Mouse (Mus musculus) cortical plate, adult 2 months (tissue): Measurements from ENCODE around the gene Ifna14. TPM values are rescaled to one million over a fixed set of nuclear protein-coding genes. Genes with fewer than 3 reads are reported as not detected.
A peak's percentile ranks its signal among the peaks of the same experiment; 100 is the strongest.

Experiments used
- H3K27ac ChIP-seq: fragments of 200-500 bp; 2 replicates; pipeline ENCODE4 v1.5.1; 2012; ENCODE audit warnings: low read length, control low read depth, inconsistent platforms; ENCODE audit not compliant: insufficient read depth
- H3K4me1 ChIP-seq: fragments of 200-500 bp; 2 replicates; pipeline ENCODE4 v1.6.1; 2011; ENCODE audit warnings: low read length; ENCODE audit not compliant: control insufficient read depth, insufficient read depth
- H3K4me3 ChIP-seq: fragments of 200-500 bp; 2 replicates; pipeline ENCODE4 v1.5.1; 2011; ENCODE audit warnings: mild to moderate bottlenecking, low read length, control low read depth; ENCODE audit not compliant: insufficient read depth
- CTCF ChIP-seq: fragments of 200-500 bp; IDR thresholded peaks from 2 replicates; pipeline ENCODE4 v1.5.1; 2011; ENCODE audit warnings: mild to moderate bottlenecking, control low read depth, low read length; ENCODE audit not compliant: insufficient read depth; ENCODE audit errors: extremely low read depth
- POLR2A ChIP-seq: fragments of 200-500 bp; IDR thresholded peaks from 2 replicates; pipeline ENCODE4 v1.6.1; 2011; ENCODE audit warnings: mild to moderate bottlenecking, low read length, control low read depth; ENCODE audit not compliant: insufficient read depth; ENCODE audit errors: extremely low read depth
- polyA plus RNA-seq: library from polyadenylated mRNA; depleted of rRNA; stranded (reverse); fragments of >200 nt; gene quantifications from 2 replicates; pipeline ENCODE4 v1.2.3, GENCODE M21; 2012; rRNA removed

The Ifna14 gene
- polyA plus RNA-seq, 1 experiment, result not detected

DNA sequence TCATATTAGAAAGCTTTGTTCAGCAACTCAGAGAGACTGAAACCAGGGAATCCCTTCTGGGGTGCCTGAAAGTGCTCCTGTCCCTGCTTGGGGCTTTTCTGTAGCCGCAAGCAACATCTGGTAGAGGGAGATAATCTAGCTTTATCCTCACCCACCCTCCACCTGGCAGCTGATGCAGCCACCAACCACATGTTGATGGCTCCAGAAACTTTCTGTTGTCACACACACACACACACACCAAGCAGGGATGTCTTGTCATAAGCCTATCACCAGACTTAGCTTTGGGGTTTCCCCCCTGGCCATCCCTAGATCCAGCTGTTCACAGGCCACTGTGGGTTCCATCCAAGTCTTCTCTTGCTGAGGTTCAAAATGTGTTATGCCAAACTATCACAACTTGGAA is 35.9 kb downstream of the Ifna14 start:
- Histone ChIP-seq H3K4me3 (no peak overlapping the region), H3K4me1 (no peaks in the 10 kb centered on the region), H3K27ac (no peak overlapping the region)
- TF ChIP-seq POLR2A, result no peak
- no peak for TF ChIP-seq CTCF

GRCm38 (mm10) chr4:88534903-88535302 is 36.7 kb downstream of the Ifna14 start:
- Histone ChIP-seq H3K4me1 (no peaks in the 10 kb centered on the region), H3K4me3 (no peak overlapping the region), H3K27ac (no peak overlapping the region)
- TF ChIP-seq POLR2A (no peak), CTCF (no peak)

- no peak for TF ChIP-seq CTCF
- no peak for TF ChIP-seq POLR2A
Observed at GRCm38 (mm10) chr4:88533499-88533898, 38.1 kb downstream of the Ifna14 start.

GRCm38 (mm10) chr4:88530892-88531291 is 40.7 kb downstream of the Ifna14 start:
- TF ChIP-seq CTCF (no peak), POLR2A (no peak)
- H3K4me1 ChIP-seq, result no peaks in the 10 kb centered on the region
- H3K27ac ChIP-seq, result no peak overlapping the region
- H3K4me3 ChIP-seq, result no peak overlapping the region

More at GRCm38 (mm10) chr4:88533499-88533898, 38.1 kb downstream of the Ifna14 start:
- Histone ChIP-seq H3K27ac (no peak overlapping the region), H3K4me1 (no peaks in the 10 kb centered on the region), H3K4me3 (no peak overlapping the region)

GRCm38 (mm10) chr4:88530271-88530670 is 41.3 kb downstream of the Ifna14 start:
- H3K4me1 ChIP-seq, result no peaks in the 10 kb centered on the region
- no peak overlapping the region for H3K27ac ChIP-seq
- no peak overlapping the region for H3K4me3 ChIP-seq
- TF ChIP-seq CTCF (no peak), POLR2A (no peak)

DNA sequence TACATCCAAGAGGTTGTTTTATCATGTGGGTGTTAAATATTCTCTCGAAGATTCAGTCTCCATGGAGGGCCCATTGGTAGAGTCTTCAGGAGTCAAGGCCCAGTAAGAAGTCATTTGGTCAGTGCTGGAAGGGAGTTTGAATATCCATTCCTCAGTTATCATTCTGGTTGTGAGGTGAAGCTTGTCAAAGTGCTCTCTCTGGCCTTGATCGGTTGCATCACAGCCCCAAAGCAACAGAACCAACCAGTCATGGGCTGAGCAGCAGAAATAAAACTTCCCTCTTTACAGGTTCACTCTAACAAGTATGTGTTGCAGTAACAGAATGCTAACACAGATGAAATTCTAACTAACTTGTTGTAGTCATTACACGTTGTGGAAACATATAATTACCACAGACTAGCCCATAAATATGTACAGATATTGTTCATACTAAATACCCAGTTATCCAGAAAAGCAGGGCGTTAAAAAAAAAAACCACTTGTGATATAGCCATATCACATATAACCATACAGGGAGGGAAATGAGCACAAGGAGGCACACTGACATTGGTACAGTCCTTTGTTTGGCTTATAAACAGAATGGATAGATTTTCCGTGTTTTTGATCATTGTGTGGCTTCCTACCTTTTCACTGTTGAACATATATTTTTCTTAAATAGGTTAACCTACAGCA is 45.1 kb downstream of the Ifna14 start:
- no peak overlapping the region for H3K27ac ChIP-seq
- no peaks in the 10 kb centered on the region for H3K4me1 ChIP-seq
- H3K4me3 ChIP-seq, result no peak overlapping the region
- no peak for TF ChIP-seq CTCF
- TF ChIP-seq POLR2A, result no peak

GRCm38 (mm10) chr4:88525393-88525792 is 46.2 kb downstream of the Ifna14 start:
- no peak overlapping the region for H3K27ac ChIP-seq
- TF ChIP-seq CTCF (no peak), POLR2A (no peak)
- no peak overlapping the region for H3K4me3 ChIP-seq
- H3K4me1 ChIP-seq, result no peaks in the 10 kb centered on the region

DNA sequence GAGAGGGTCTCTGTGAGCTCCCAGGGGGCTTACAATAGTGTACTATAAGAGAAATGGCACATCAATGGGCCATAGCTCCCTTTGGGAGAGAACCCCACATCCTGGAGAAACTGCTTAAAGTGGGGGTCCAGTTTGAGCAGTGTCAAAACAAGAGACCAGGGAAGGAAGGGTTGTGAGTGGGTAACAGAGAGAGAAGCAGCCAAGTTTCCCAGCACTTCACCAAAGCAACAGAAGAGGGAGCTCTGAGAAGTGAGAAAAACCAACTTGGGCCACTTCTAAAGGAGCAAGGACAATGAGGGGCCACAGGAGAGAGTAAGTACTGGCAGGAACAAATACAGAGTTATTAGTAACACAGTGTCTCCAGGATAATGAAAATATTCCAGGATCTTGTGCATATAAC is 48.4 kb downstream of the Ifna14 start:
- no peak overlapping the region for H3K27ac ChIP-seq
- TF ChIP-seq POLR2A (no peak), CTCF (peak; percentile 23; the same call in 1 of the 2 replicates)
- no peaks in the 10 kb centered on the region for H3K4me1 ChIP-seq
- no peak overlapping the region for H3K4me3 ChIP-seq

GRCm38 (mm10) chr4:88522674-88523073 is 48.9 kb downstream of the Ifna14 start, which contains the start of gene Ifnb1:
Gene Ifnb1, minus strand, starts transcription at chr4:88522774.
- no peak within 1 kb of the TSS for H3K27ac ChIP-seq
- H3K4me1 ChIP-seq, result no peaks in the 10 kb centered on the region
- TF ChIP-seq CTCF, result no peak
- TF ChIP-seq POLR2A, result no peak
- H3K4me3 ChIP-seq, result no peak within 1 kb of the TSS

Other genes starting within 250 kb of the Ifna14 start
- 1.1 and 1.2 TPM in 2 replicates for gene Hacd4, start 132.9 kb downstream of the Ifna14 start, polyA plus RNA-seq
- gene Ifnb1, start 49.0 kb downstream of the Ifna14 start, polyA plus RNA-seq, result not detected in 2 replicates
- gene Ifna15, start 13.6 kb downstream of the Ifna14 start, polyA plus RNA-seq, result not detected in 2 replicates
- not detected in 2 replicates for gene Ifna9, start 20.6 kb upstream of the Ifna14 start, polyA plus RNA-seq
- gene Ifna12, start 31.6 kb upstream of the Ifna14 start, polyA plus RNA-seq, result not detected in 2 replicates
- not detected in 2 replicates for gene C87499, start 62.6 kb upstream of the Ifna14 start, polyA plus RNA-seq
- not detected in 2 replicates for gene Ifna13, start 72.7 kb upstream of the Ifna14 start, polyA plus RNA-seq
- gene Ifna16, start 105.1 kb upstream of the Ifna14 start, polyA plus RNA-seq, result not detected in 2 replicates
- gene Ifna2, start 112.1 kb upstream of the Ifna14 start, polyA plus RNA-seq, result not detected in 2 replicates
- not detected in 2 replicates for gene Ifnab, start 119.6 kb upstream of the Ifna14 start, polyA plus RNA-seq
- gene Gm26566, start 150.0 kb upstream of the Ifna14 start, polyA plus RNA-seq, result 0.61 and 1.2 TPM in 2 replicates
- 38.5 and 40.5 TPM in 2 replicates for gene Klhl9, start 150.7 kb upstream of the Ifna14 start, polyA plus RNA-seq
- not detected in 2 replicates for gene Gm13271, start 183.1 kb upstream of the Ifna14 start, polyA plus RNA-seq
- gene Gm13283, start 188.3 kb upstream of the Ifna14 start, polyA plus RNA-seq, result not detected in 2 replicates
- not detected in 2 replicates for gene Gm13290, start 202.0 kb upstream of the Ifna14 start, polyA plus RNA-seq
- not detected in 2 replicates for gene Gm13289, start 205.1 kb upstream of the Ifna14 start, polyA plus RNA-seq
- not detected in 2 replicates for gene Gm13272, start 208.1 kb upstream of the Ifna14 start, polyA plus RNA-seq
- gene Ifnz, start 210.3 kb upstream of the Ifna14 start, polyA plus RNA-seq, result not detected in 2 replicates
- not detected in 2 replicates for gene Gm13276, start 213.9 kb upstream of the Ifna14 start, polyA plus RNA-seq
- not detected in 2 replicates for gene Gm13277, start 216.8 kb upstream of the Ifna14 start, polyA plus RNA-seq
- not detected in 2 replicates for gene Gm13278, start 219.8 kb upstream of the Ifna14 start, polyA plus RNA-seq
- gene Gm13275, start 222.7 kb upstream of the Ifna14 start, polyA plus RNA-seq, result not detected in 2 replicates
- not detected in 2 replicates for gene Gm13279, start 225.6 kb upstream of the Ifna14 start, polyA plus RNA-seq
- gene Gm13285, start 227.9 kb upstream of the Ifna14 start, polyA plus RNA-seq, result not detected in 2 replicates
- not detected in 2 replicates for gene Gm13287, start 231.5 kb upstream of the Ifna14 start, polyA plus RNA-seq
- gene Gm13288, start 233.7 kb upstream of the Ifna14 start, polyA plus RNA-seq, result not detected in 2 replicates
- not detected in 2 replicates for gene Ifna7, start 244.4 kb upstream of the Ifna14 start, polyA plus RNA-seq
- gene Ifna11, start 248.2 kb upstream of the Ifna14 start, polyA plus RNA-seq, result not detected in 2 replicates